Mouse (Mus musculus): ENCODE measurements around the gene Tshz2. TPM values are rescaled to one million over a fixed set of nuclear protein-coding genes. Genes with fewer than 3 reads are reported as not detected.

Gene Tshz2
- total RNA-seq, 2 experiments from 2014 or later = 13.9 to 15.0 TPM

- no peak for DNase-seq
These were observed 418.6 kb downstream of the Tshz2 start for GRCm38 (mm10) chr2:170051441-170051840.

GRCm38 (mm10) chr2:170054943-170055342 is 422.1 kb downstream of the Tshz2 start:
- no peak for DNase-seq

- DNase-seq = peak; percentile 52
These were observed 422.6 kb downstream of the Tshz2 start for GRCm38 (mm10) chr2:170055413-170055812.

DNA sequence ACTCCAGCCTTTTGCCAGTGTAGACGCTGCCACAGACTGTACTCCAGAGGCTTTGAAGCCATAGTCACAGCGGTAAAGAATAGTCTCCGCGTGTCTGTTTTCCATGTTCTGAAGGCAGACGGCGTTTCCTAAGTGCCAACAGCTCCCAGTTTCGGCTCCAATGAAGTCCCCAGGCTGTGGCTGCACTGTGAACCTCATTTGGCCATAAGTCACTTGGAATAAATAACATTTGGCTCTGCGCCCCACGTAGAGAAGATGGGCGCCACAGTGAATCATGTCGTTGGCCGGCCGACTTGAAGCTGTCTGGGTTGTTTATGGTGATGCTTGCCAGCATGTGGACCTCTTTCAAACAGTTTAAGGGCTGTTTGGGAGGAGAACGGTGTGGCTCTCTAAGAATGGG is 426.0 kb downstream of the Tshz2 start:
- no peak for DNase-seq

GRCm38 (mm10) chr2:170060066-170060465 is 427.3 kb downstream of the Tshz2 start:
- peak; percentile 34 for DNase-seq

- no peak for DNase-seq
These were observed 429.6 kb downstream of the Tshz2 start for GRCm38 (mm10) chr2:170062378-170062777.

- DNase-seq = no peak
These were observed 437.2 kb downstream of the Tshz2 start for GRCm38 (mm10) chr2:170069976-170070375.

- peak; percentile 22 for DNase-seq
These were observed 437.9 kb downstream of the Tshz2 start for GRCm38 (mm10) chr2:170070641-170071241.

- no peak for DNase-seq
These were observed 444.2 kb downstream of the Tshz2 start for GRCm38 (mm10) chr2:170076941-170077490.

DNA sequence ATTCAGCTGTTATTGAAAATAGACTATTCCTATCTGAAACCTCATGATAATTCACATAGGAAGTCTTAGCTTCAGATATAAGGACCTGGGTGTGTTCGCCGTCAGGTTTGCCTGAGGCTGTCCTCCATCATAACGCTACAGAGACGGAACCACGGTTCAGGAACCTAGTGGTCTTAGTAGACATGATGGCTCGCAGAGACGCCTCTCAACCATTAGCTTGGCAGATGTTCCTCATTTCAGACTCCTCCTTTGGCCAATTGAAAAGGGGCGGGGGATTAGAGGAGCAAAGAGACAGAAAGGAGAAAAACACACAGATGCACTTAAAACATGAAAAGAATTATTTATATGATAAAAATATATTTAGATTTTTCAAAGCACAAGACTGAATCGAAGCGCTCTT is 445.2 kb downstream of the Tshz2 start:
- DNase-seq = no peak

- peak; percentile 19 for DNase-seq
These were observed 445.7 kb downstream of the Tshz2 start for GRCm38 (mm10) chr2:170078442-170079017.

- DNase-seq = no peak
These were observed 459.0 kb downstream of the Tshz2 start for GRCm38 (mm10) chr2:170091563-170092443.

- DNase-seq = no peak
These were observed 461.4 kb downstream of the Tshz2 start for GRCm38 (mm10) chr2:170094220-170094619.

GRCm38 (mm10) chr2:170094871-170095270 is 462.1 kb downstream of the Tshz2 start:
- DNase-seq = no peak

DNA sequence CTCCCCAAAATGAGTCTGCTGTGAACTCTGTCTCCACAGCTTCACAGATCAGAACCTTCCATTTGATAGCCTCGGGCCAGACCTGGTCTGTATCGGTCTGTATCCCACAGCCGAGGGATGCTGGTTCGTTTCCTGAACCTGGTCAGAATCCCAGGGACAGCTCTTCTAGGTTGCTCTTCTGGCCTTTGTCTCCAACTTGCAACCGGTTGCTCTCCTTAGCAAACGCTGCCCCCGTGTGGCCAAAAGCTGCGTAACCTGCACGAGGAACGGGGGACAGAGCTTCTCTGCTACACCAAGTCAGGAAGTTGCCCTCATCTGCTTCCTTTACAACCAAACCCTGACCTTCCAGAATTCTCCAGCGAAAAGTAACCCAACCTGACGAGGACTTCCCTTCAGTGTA is 468.3 kb downstream of the Tshz2 start:
- peak; percentile 97 for DNase-seq

- DNase-seq = no peak
These were observed 469.1 kb downstream of the Tshz2 start for GRCm38 (mm10) chr2:170101932-170102331.

DNA sequence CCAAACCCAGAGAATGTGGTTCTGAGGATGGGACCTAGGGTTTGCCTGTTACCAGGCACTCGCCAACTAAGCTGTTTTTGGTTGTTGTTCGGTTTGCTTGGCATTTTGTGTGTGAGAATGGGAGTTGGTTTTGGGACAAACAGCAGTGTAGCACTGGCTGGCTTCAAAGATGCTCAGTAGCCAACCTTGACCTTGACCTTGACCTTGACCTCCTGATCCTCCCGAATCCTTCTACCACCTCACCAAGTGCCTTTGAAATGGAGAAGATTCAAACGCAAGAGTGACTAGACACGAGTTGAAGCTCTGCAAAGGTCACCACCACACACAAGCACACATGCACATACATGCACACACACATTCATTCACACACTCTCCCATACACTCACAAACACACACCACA is 470.5 kb downstream of the Tshz2 start:
- no peak for DNase-seq

DNA sequence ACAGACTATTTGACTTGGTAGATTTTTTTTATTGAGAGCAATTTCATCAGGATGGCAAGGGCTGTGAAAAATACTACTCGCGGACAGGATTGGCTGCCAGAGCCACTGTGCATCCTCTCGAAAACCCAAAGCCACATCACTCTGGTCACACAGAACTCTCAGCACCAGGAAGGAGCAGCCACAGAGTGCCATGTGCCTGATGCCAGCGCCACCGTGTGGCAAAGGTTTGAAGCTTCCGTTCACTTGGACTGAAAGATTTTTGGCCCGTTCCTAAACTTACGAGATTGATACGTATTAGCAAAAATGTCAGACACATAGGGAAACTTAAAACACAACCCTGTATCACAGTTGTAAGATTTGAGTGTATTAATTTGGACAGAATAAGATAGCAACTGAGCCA is 471.0 kb downstream of the Tshz2 start:
- peak; percentile 69 for DNase-seq

DNA sequence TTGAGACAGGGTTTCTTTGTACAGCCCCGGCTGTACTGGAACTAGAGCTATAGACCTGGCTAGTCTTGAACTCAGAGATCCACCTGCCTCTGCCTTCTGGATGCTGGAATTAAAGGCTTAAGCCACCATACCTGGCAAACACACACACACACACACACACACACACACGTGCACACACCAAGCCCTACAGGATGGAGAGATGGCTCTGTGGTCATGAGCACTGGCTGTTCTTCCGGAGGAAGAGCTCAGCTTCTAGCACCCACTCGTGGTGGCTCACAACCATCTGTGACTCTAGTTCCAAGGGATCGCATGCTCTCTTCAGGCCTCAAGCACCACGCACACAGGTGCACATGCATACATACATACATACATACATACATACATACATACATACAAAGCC is 471.6 kb downstream of the Tshz2 start:
- DNase-seq = no peak

DNA sequence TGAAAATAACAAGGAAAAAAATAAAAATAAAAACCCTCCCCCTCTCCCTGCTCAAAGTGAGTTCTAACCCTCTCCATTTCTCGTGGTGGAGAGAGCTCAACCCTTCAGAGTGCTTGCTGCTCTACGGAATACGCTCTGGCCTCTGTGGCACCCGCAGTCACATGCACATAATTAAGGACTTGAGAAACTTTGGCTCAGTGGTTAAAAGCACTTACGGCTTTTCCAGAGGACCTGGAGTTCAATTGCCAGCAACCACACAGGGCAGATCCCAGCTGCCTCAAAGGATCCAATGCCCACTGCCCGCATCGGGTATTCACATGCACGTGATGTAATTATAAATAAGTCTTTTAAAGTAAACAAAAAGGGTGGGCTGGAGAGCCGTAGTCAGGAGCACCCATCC is 473.2 kb downstream of the Tshz2 start:
- no peak for DNase-seq

DNA sequence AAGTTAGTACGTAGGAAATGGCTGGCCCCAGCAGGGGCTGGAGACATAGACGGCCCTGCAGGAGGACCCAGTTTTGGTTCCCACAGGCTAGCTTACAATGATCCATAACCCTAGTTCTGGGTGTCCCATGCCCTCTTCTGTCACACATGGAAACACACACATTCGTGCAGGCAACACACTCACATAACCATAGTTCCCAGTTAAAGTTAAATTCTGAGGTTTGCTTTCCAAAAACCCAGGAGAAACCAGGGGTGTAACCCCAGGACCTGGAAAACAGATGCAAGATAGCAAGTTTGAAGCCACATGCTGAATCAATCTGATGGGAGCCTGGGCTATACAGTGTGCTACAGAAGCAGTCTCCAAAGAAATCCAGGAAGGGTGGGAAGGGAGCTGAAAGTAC is 475.0 kb downstream of the Tshz2 start:
- DNase-seq = no peak

- no peak for DNase-seq
These were observed 476.7 kb downstream of the Tshz2 start for GRCm38 (mm10) chr2:170109528-170109927.

DNA sequence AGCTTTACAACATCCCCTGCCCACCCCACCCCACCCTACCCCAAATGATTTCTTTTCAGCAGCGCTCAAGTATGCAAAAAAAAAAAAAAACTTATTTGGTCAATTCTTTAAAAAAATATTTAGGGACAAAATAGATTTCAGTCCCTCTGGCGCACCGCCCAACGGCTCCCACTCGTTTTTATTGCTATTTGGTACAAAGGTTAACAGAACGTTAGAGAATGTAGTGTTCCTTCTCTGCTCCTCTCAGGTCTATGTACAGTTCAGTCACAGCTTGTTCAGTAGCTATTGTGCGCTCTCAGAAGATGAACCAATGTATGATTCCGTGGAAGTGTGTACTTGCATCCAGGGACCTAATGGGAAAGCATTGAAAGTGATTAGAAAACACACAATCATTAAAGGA is 477.5 kb downstream of the Tshz2 start:
- DNase-seq = no peak

Data from heart, postnatal 4 days (tissue).